Mouse (Mus musculus) frontal cortex, postnatal 14 days (tissue): ENCODE results near the gene Zdhhc17.

Source experiments
- DNase-seq, 2 experiments: peaks; one replicate each; pipeline ENCODE4 v3.0.0; 2022; ENCODE audit warnings: low spot score in 2 of 2

The Zdhhc17 gene

DNA sequence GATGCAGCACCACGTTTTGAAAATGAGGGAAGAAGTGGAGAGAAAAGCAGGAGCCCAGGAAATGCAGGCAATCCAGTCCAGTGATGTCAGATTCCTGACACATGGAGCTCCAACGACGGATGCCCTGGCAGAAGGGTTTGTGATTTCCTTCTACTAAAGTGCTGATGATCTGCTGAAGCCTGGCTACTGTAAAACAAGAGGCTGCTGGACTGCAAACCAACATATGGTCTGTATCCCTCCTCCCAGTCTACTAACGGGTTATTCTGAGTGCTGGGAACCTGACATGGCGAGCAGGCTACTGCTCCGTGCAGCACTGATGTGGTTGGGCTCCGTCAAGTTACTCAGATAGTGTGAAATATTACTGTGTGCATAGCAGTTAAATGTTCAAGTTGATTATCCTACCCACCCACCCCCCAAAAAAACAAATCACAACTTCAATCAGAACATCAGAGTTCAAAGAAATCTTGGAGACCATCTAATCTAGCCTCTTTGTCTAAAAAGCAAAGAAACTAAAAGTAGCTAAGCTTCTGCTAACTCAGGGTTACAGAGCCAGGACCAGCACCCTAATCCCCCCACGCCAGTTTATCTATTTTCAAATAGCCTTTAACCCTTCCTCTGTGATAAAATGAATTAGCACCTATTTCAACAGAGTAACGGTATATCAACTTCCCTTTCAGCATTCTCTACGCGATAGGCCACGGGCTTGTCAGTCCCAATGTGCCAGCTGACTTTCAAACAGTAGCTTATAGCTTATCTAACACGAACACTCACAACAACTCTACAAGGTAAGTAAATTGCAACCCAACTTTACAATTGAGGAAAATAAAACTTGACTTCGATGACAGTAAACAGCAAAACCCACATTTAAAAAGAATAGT is 4.1 kb downstream of the Zdhhc17 start:
- DNase-seq: no peak

GRCm38 (mm10) chr10:111004220-111004619 is 5.7 kb downstream of the Zdhhc17 start:
- DNase-seq: no peak

- DNase-seq: no peak
These were observed 10.7 kb downstream of the Zdhhc17 start for GRCm38 (mm10) chr10:110999201-110999600.

DNA sequence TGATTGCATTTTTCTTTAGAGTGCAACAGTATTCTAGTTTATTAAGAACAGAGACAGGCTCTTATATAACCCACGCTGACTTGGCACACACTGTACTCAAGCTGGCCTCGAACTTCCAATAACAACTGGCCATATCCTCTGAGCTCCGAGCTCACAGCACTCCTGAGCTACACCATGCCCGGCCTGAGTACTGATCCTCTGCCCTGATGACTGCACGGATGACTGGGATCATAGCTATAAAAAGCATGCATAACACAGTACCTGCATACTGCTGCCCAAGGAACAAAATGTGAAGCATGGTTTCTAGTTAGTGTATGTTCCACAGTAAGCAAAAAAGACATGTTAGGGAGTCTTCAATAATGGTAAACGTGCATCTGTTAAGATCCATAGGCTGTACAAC is 12.8 kb downstream of the Zdhhc17 start:
- DNase-seq: no peak

- no peak for DNase-seq
These were observed 15.2 kb downstream of the Zdhhc17 start for GRCm38 (mm10) chr10:110994761-110995160.

GRCm38 (mm10) chr10:110993249-110993648 is 16.7 kb downstream of the Zdhhc17 start:
- DNase-seq: no peak

DNA sequence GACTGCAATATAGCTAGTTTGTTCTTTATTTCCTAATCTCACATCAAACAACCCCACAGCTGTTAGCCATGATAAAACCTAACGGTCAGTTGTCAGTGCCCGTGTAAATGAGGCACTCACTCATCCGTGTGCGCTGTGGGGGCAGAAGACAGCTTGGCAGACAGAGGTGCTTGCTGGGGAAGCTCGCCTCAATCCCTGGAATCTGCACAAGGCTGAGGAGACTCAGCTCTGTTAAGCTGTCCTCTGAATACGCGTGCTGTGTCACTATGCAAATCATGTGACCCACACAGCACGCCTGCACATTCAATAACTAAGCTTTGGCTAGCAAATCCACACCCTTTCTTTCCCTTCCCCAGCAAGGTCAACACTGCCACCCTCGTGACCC is 17.9 kb downstream of the Zdhhc17 start:
- no peak for DNase-seq

- no peak for DNase-seq
These were observed 18.5 kb downstream of the Zdhhc17 start for GRCm38 (mm10) chr10:110991307-110992046.

DNA sequence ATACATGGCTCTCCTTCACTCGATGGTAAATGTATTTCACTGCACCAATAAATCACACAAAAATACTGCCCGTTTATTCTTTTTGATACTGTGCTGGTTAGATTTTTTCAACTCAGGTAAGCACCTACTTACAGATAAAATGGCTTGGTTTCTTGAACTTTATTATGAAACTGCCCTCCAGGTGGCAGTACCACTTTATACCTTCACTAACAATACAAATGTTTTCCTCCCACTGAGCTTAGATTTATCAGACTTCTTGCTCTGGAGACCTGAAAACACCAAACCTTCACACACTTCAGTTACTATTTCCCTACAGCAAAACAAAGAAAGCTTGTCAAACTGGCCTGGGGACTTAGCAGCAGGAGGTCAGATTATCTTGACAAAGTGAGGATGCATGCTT is 20.2 kb downstream of the Zdhhc17 start:
- DNase-seq: no peak

- DNase-seq: no peak
These were observed 23.3 kb downstream of the Zdhhc17 start for GRCm38 (mm10) chr10:110986682-110987081.

DNA sequence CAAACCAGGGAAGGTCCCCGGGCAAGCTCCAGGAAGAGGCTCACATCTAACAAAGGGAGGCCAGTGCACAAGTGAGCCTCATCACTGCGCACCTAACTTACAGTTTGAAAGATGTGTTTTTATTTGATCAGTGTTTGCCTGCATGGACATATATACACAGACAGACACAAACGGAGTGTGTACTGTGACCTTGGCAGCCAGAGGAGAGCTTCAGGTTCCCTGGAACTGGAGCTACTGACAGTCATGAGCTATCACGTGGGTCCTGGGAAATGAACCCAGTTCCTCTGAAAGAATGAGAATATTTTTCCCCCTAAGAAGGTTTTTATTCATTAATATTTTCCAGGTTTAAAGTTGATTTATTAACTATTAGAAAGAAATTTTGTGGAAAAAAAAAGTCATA is 27.2 kb downstream of the Zdhhc17 start:
- no peak for DNase-seq

DNA sequence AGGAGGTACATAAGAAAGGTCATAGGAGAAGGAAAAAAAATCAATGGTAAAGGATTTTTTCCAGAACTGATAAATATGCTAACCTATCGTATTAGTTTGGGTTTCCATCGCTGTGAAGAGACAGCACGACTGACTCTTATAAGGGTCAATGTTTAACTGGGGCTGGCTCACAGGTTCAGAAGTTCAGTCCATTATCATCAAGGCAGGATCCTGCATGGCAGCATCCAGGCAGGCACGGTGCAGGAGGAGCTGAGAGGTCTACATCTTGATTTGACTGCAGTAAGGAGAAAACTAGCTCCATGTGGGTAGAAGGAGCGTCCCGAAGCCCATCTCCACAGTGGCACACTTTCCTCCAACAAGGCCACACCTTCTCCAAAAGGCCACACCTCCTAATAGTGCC is 29.5 kb downstream of the Zdhhc17 start:
- no peak for DNase-seq

GRCm38 (mm10) chr10:110979431-110979830 is 30.5 kb downstream of the Zdhhc17 start:
- DNase-seq: no peak

DNA sequence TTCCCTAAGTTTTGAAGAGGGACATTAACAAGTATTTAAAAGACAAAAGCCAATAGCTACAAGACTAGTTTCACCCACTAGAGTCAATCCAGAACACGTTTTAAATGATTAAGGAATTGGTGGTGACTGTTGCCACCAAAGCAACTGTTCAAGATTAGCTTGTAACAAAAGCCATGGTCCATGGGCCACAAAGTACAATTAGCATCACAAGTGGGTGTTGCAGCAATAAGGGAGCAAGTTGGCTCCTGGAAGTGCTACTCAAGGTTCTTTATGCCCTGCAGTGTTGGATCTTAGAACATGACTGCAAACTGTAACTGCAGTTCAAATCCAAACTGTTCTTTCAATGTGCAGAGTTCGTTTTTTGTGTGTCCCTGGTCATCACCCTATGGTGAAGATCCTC is 32.6 kb downstream of the Zdhhc17 start:
- no peak for DNase-seq

DNA sequence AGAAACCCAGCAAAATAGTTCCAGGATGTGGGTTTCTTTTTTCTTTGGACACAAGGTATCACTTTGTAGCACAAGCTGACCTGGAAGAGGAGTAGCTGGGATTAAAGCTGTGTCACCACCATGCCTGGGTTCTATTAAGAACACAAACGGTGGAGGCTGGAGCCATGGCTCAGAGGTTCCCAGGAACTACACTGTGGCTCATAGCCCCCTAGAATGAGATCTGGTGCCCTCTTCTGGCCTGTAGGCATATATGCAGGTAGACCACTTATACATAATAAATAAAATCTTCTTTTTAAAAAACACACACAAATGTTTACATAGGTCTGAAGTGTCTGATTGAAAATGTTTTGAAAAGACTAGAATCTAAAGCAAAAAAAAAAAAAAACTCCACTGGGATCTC is 33.9 kb downstream of the Zdhhc17 start:
- DNase-seq: no peak

GRCm38 (mm10) chr10:110974885-110975284 is 35.1 kb downstream of the Zdhhc17 start:
- no peak for DNase-seq

DNA sequence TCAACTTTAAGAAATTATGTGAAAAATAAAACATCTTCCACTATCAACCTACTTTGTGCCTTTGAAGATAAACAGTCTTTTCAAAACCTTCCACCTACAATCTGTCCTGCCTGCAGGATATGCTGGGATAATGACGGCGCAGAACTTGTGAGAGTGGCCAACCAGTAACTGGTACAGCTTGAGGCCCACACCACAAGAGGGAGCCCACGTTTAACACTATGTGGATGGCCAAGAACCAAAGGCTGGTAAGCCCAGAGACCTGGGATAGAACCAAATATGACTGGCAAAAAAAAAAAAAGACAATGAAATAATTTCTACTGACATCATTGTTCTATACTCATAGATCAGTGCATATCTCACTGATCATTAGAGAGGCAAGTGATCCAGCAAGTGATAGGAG is 35.5 kb downstream of the Zdhhc17 start:
- peak in 1 of 2 experiments; percentile 37 for DNase-seq

DNA sequence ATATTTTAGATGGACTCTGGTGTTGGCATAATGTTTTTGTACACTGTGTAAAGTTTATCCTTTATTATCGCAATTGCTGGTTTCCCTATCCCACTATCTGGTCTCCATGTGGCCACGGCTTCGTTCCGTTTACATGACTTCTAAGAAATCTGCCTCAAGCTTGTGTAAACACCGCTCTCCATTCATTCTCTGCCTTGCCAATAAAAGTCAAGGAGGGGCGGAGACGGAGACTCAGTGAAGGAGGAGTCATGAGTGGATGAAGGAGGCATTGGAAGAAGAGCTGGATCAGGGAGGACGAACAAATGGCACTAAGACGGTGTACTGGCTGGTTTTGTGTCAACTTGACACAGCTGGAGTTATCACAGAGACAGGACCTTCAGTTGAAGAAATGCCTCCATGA is 37.9 kb downstream of the Zdhhc17 start:
- no peak for DNase-seq

DNA sequence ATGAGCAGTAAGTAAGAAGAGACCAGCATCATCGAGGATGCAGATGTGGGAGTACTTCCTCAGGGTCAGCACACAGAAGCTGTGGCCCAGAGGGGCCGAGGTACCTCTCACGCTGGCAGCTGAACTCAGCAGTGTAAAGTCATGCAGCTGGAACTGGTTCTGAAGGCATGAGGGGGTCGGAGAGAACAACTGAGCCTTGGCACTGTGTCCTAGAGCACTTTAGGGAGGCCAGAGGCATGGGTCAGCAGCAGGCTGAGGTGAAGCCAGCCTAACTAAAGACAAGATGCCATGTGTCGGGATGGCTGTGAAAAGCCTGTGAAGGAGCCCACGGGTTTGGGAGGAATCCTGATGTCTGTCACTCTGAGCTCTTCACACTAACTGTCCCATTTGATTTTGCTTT is 38.5 kb downstream of the Zdhhc17 start:
- DNase-seq: no peak

- no peak for DNase-seq
These were observed 38.9 kb downstream of the Zdhhc17 start for GRCm38 (mm10) chr10:110971044-110971443.

- no peak for DNase-seq
These were observed 47.8 kb downstream of the Zdhhc17 start for GRCm38 (mm10) chr10:110962172-110962571.

GRCm38 (mm10) chr10:110960841-110961240 is 49.1 kb downstream of the Zdhhc17 start:
- no peak for DNase-seq

- DNase-seq: no peak
These were observed 50.2 kb downstream of the Zdhhc17 start for GRCm38 (mm10) chr10:110959781-110960180.
